Mouse (Mus musculus) bone marrow, adult 2 months (tissue): ENCODE results near the gene Gh.

Experiments
- CTCF ChIP-seq: fragments of 200-500 bp; IDR thresholded peaks from 2 replicates; pipeline ENCODE4 v1.5.1; 2011; ENCODE audit warnings: low read length, control low read depth; ENCODE audit not compliant: control insufficient read depth, insufficient read depth
- POLR2A ChIP-seq: fragments of 200-500 bp; IDR thresholded peaks from 2 replicates; pipeline ENCODE4 v1.6.1; 2011; ENCODE audit warnings: low read depth, mild to moderate bottlenecking, control low read depth, low read length, borderline replicate concordance; ENCODE audit not compliant: control insufficient read depth

DNA sequence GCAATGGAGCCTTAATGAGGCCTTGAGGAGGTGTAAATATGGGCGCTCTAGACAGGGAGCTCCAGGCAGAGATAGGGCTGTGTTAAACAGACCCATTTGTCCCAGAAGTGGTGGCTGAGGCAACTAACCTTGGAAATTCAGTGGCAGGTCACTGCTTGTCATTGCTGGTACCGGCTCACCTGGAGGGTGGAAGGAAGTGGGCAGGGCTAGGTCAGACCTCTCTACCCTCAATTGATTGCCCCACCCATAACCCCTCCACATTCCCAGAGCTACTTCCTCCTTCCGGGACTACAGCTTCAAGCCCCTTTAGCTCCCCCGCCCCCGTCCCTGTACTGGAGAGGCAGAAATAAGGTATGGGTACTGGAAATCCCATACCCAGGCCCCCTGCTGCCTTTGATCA is 11.9 kb upstream of the Gh start:
- TF ChIP-seq CTCF, result no peak
- 0 out of 2 replicates have a peak, but pooled peaks have one; percentile 19 for TF ChIP-seq POLR2A
